Mouse (Mus musculus): ENCODE results near the gene Saxo2.

GRCm38 (mm10) chr7:82679901-82680300, 31.6 kb upstream of the Saxo2 start:
- TF ChIP-seq CTCF (IDR thresholded peaks at IDR 0.05; ENCODE audit: low read depth, low read length) (no peak), POLR2A (IDR thresholded peaks at IDR 0.05; ENCODE audit: extremely low read depth, insufficient read depth, low read length) (no peak)

Data from liver, adult 2 months (tissue).